Mouse (Mus musculus) cortical plate, adult 2 months (tissue): ENCODE measurements around the gene Fgfr2.

ENCODE experiments used
- CTCF ChIP-seq: fragments of 200-500 bp; IDR thresholded peaks from 2 replicates; pipeline ENCODE4 v1.5.1; 2011; ENCODE audit warnings: mild to moderate bottlenecking, control low read depth, low read length; ENCODE audit not compliant: insufficient read depth; ENCODE audit errors: extremely low read depth
- POLR2A ChIP-seq: fragments of 200-500 bp; IDR thresholded peaks from 2 replicates; pipeline ENCODE4 v1.6.1; 2011; ENCODE audit warnings: mild to moderate bottlenecking, low read length, control low read depth; ENCODE audit not compliant: insufficient read depth; ENCODE audit errors: extremely low read depth

DNA sequence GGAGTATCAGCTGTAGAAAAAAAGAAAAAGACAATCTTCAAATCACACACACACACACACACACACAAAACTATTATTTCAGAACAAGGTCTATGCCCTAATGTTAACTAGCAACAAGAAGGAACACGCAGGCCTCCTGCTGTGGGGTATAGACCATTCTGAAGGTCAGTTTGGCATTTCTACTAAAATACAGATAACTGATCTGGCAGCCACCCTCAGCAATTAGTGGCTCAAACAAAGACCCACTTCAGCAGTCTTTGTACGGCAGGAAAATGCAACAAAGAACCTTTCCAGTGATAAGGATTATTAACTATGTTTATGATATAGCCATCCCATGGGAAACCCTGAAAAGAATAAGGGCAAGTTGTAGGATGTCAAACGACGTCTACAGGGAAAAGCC, 2586.1 kb downstream of the Fgfr2 start:
- TF ChIP-seq CTCF (no peak), POLR2A (no peak)
